Mouse (Mus musculus) frontal cortex, adult 2 months (tissue): ENCODE measurements around the gene Icam5. TPM values are rescaled to one million over a fixed set of nuclear protein-coding genes. Genes with fewer than 3 reads are reported as not detected.

Experiments used
- polyA plus RNA-seq: library from polyadenylated mRNA; depleted of rRNA; stranded (reverse); fragments of >200 nt; gene quantifications from 2 replicates; pipeline ENCODE4 v1.2.3, GENCODE M21; 2012; rRNA removed

The Icam5 gene
- polyA plus RNA-seq, 1 experiment, result 241 TPM

Other genes with a start within 250 kb of the Icam5 start
- 1.7 and 2.5 TPM in 2 replicates for gene Col5a3, start 217.0 kb upstream of the Icam5 start, polyA plus RNA-seq
- not detected in 2 replicates for gene Rdh8, start 213.6 kb upstream of the Icam5 start, polyA plus RNA-seq
- 227 and 254 TPM in 2 replicates for gene A230050P20Rik, start 163.4 kb upstream of the Icam5 start, polyA plus RNA-seq
- gene Angptl6, start 152.3 kb upstream of the Icam5 start, polyA plus RNA-seq, result 11.5 and 13.6 TPM in 2 replicates
- 48.3 and 49.1 TPM in 2 replicates for gene Ppan, start 143.9 kb upstream of the Icam5 start, polyA plus RNA-seq
- gene Eif3g, start 133.4 kb upstream of the Icam5 start, polyA plus RNA-seq, result 115 and 117 TPM in 2 replicates
- gene Dnmt1, start 72.2 kb upstream of the Icam5 start, polyA plus RNA-seq, result 40.6 and 41.2 TPM in 2 replicates
- 1.8 TPM in 2 replicates for gene S1pr2, start 55.3 kb upstream of the Icam5 start, polyA plus RNA-seq
- gene Mrpl4, start 29.3 kb upstream of the Icam5 start, polyA plus RNA-seq, result 114 and 131 TPM in 2 replicates
- gene Icam1, start 16.1 kb upstream of the Icam5 start, polyA plus RNA-seq, result 2.9 and 3.5 TPM in 2 replicates
- gene Icam4, start 2.7 kb upstream of the Icam5 start, polyA plus RNA-seq, result 3.3 TPM in 2 replicates
- gene Zglp1, start 35.0 kb downstream of the Icam5 start, polyA plus RNA-seq, result not detected in 2 replicates
- gene Gm49373, start 41.0 kb downstream of the Icam5 start, polyA plus RNA-seq, result 1.6 and 2.5 TPM in 2 replicates
- 123 and 124 TPM in 2 replicates for gene Fdx1l, start 41.5 kb downstream of the Icam5 start, polyA plus RNA-seq
- 1.4 and 1.7 TPM in 2 replicates for gene Gm38431, start 59.9 kb downstream of the Icam5 start, polyA plus RNA-seq
- 27.9 and 28.2 TPM in 2 replicates for gene Raver1, start 59.9 kb downstream of the Icam5 start, polyA plus RNA-seq
- gene Tyk2, start 99.2 kb downstream of the Icam5 start, polyA plus RNA-seq, result 16.5 and 19.1 TPM in 2 replicates
- 175 and 217 TPM in 2 replicates for gene Cdc37, start 117.9 kb downstream of the Icam5 start, polyA plus RNA-seq
- 95.2 and 96.2 TPM in 2 replicates for gene Pde4a, start 133.6 kb downstream of the Icam5 start, polyA plus RNA-seq
- gene Keap1, start 207.3 kb downstream of the Icam5 start, polyA plus RNA-seq, result 58.3 and 59.6 TPM in 2 replicates
- gene S1pr5, start 216.4 kb downstream of the Icam5 start, polyA plus RNA-seq, result 9.9 and 13.8 TPM in 2 replicates
- 36.5 and 40.6 TPM in 2 replicates for gene Atg4d, start 233.2 kb downstream of the Icam5 start, polyA plus RNA-seq